Mouse (Mus musculus): ENCODE results near the gene Fcmr. TPM values are rescaled to one million over a fixed set of nuclear protein-coding genes. Genes with fewer than 3 reads are reported as not detected.
A peak's percentile ranks its signal among the peaks of the same experiment; 100 is the strongest.

Gene Fcmr
- total RNA-seq, 2 experiments from 2014 or later = 0.59 TPM; not detected in 1

GRCm38 (mm10) chr1:130838288-130838687, 27.2 kb upstream of the Fcmr start:
- Histone ChIP-seq H3K4me3 (no peak overlapping the region), H3K27ac (no peak overlapping the region)
- peak; percentile 63 for TF ChIP-seq CTCF (conservative IDR thresholded peaks at IDR 0.05)
- DNase-seq (ENCODE audit: low spot score in 2 of 2) = no peak

GRCm38 (mm10) chr1:130840599-130841379, 24.7 kb upstream of the Fcmr start:
- DNase-seq (ENCODE audit: low spot score in 2 of 2) = no peak
- H3K27ac ChIP-seq = no peak overlapping the region
- H3K4me3 ChIP-seq = no peak overlapping the region
- no peak for TF ChIP-seq CTCF (conservative IDR thresholded peaks at IDR 0.05)

- DNase-seq (ENCODE audit: low spot score in 2 of 2) = no peak
- Histone ChIP-seq H3K4me3 (no peak overlapping the region), H3K27ac (no peak overlapping the region)
- TF ChIP-seq CTCF (conservative IDR thresholded peaks at IDR 0.05) = no peak
Observed at GRCm38 (mm10) chr1:130841621-130842020, 23.8 kb upstream of the Fcmr start.

GRCm38 (mm10) chr1:130844516-130844915, 21.0 kb upstream of the Fcmr start:
- TF ChIP-seq CTCF (conservative IDR thresholded peaks at IDR 0.05) = no peak
- Histone ChIP-seq H3K27ac (no peak overlapping the region), H3K4me3 (no peak overlapping the region)
- DNase-seq (ENCODE audit: low spot score in 2 of 2) = no peak

- no peak for TF ChIP-seq CTCF (conservative IDR thresholded peaks at IDR 0.05)
- Histone ChIP-seq H3K27ac (no peak overlapping the region), H3K4me3 (no peak overlapping the region)
- DNase-seq (ENCODE audit: low spot score in 2 of 2) = peak in 1 of 2 experiments; percentile 18
Observed at GRCm38 (mm10) chr1:130849530-130850214, 15.8 kb upstream of the Fcmr start.

- DNase-seq (ENCODE audit: low spot score in 2 of 2) = no peak
- TF ChIP-seq CTCF (conservative IDR thresholded peaks at IDR 0.05) = no peak
- Histone ChIP-seq H3K27ac (no peak overlapping the region), H3K4me3 (no peak overlapping the region)
Observed at GRCm38 (mm10) chr1:130850405-130850804, 15.1 kb upstream of the Fcmr start.

- no peak overlapping the region for H3K27ac ChIP-seq
- no peak for DNase-seq (ENCODE audit: low spot score in 2 of 2)
- H3K4me3 ChIP-seq = no peak overlapping the region
- no peak for TF ChIP-seq CTCF (conservative IDR thresholded peaks at IDR 0.05)
Observed at GRCm38 (mm10) chr1:130854819-130855218, 10.7 kb upstream of the Fcmr start.

- no peak for TF ChIP-seq CTCF (conservative IDR thresholded peaks at IDR 0.05)
- no peak overlapping the region for H3K27ac ChIP-seq
- no peak overlapping the region for H3K4me3 ChIP-seq
- DNase-seq (ENCODE audit: low spot score in 2 of 2) = no peak
Observed at GRCm38 (mm10) chr1:130855723-130856122, 9.7 kb upstream of the Fcmr start.

GRCm38 (mm10) chr1:130857456-130857855, 8.0 kb upstream of the Fcmr start:
- DNase-seq (ENCODE audit: low spot score in 2 of 2) = no peak
- Histone ChIP-seq H3K27ac (no peak overlapping the region), H3K4me3 (no peak overlapping the region)
- TF ChIP-seq CTCF (conservative IDR thresholded peaks at IDR 0.05) = no peak

GRCm38 (mm10) chr1:130864238-130864637, 1.2 kb upstream of the Fcmr start:
- H3K4me3 ChIP-seq = no peak overlapping the region
- no peak for TF ChIP-seq CTCF (conservative IDR thresholded peaks at IDR 0.05)
- DNase-seq (ENCODE audit: low spot score in 2 of 2) = no peak
- no peak overlapping the region for H3K27ac ChIP-seq

- H3K27ac ChIP-seq = no peak overlapping the region
- TF ChIP-seq CTCF (conservative IDR thresholded peaks at IDR 0.05) = no peak
- no peak overlapping the region for H3K4me3 ChIP-seq
- DNase-seq (ENCODE audit: low spot score in 2 of 2) = no peak
Observed at GRCm38 (mm10) chr1:130864741-130865140, 728 bp upstream of the Fcmr start.

GRCm38 (mm10) chr1:130872912-130873311, 7.4 kb downstream of the Fcmr start:
- TF ChIP-seq CTCF (conservative IDR thresholded peaks at IDR 0.05) = no peak
- Histone ChIP-seq H3K27ac (no peak overlapping the region), H3K4me3 (no peak overlapping the region)
- DNase-seq (ENCODE audit: low spot score in 2 of 2) = no peak

- peak; percentile 94 for TF ChIP-seq CTCF (conservative IDR thresholded peaks at IDR 0.05)
Observed at GRCm38 (mm10) chr1:130875139-130875538, 9.7 kb downstream of the Fcmr start.

GRCm38 (mm10) chr1:130875910-130876309, 10.4 kb downstream of the Fcmr start:
- no peak; the same call in 1 of the 2 replicates for TF ChIP-seq CTCF (conservative IDR thresholded peaks at IDR 0.05)
- no peak for DNase-seq (ENCODE audit: low spot score in 2 of 2)
- no peak overlapping the region for H3K4me3 ChIP-seq
- H3K27ac ChIP-seq = no peak overlapping the region

More at GRCm38 (mm10) chr1:130875139-130875538, 9.7 kb downstream of the Fcmr start:
- no peak overlapping the region for H3K4me3 ChIP-seq
- peak; percentile 23 to 64 for DNase-seq (ENCODE audit: low spot score in 2 of 2)
- H3K27ac ChIP-seq = no peak overlapping the region
